Mouse (Mus musculus): ENCODE measurements around the gene Gm11627. TPM values are rescaled to one million over a fixed set of nuclear protein-coding genes. Genes with fewer than 3 reads are reported as not detected.

Gene Gm11627
- total RNA-seq, 2 experiments from 2014 or later = 1.4 to 1.5 TPM

DNA sequence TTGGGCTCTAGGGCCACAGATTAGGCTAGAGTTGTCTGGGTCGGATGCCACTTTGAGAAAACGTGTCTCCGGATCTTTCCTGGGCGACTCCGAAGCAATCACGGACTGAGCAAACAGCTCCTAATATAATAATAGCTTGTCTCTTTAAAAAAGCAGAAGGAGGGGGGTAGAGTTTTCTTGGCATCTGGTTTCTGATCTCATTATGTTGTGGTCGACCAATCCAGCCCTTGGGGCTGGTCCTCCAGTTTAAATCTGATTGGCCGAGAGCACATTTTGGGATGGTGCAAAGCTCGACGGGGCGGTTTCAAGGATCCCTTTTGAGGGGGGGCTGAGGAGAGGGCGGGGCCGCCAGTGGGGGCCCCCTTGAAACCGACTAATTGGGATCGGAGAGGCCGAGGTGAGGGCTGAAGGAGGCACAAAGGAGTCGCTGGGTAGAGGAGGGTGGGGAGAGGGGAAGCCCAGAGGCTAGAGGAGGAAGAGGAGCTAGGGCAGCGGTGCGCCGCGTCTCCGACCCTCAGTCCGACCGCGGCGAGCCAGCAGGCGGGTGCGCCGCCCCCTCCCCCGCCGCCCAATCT lies 24.8 kb upstream of the Gm11627 start, which contains the start of gene Fzd2:
Fzd2 (plus strand) TSS at position 387 of the 575 bp plus-strand sequence.
- DNase-seq = peak; percentile 72 to 78
- intact Hi-C loops (cut with DNase I) = no loop called here

DNA sequence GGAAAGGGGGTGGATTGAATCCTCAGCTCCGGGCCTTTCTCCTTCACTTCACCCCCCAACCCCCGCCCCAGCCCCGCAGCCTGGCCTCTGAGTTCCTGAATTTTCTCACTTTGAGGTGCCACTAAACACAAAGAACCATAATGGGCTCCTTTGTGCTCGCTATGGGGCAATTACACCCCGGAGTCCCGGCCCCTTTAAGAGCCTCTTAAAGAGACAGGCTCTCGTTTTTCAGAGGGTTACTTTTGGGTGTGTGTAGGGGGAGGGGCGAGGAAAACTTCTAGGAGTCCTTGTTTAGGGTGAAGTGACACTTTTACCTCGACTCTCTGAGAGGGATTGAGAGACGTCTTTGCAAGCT lies 24.2 kb upstream of the Gm11627 start:
- intact Hi-C loops (cut with DNase I) = loop anchor here (2.0 kb wide), 1 partner anchor 41 kb away; no protein-coding TSS in a partner anchor
- peak; percentile 56 to 61 for DNase-seq

DNA sequence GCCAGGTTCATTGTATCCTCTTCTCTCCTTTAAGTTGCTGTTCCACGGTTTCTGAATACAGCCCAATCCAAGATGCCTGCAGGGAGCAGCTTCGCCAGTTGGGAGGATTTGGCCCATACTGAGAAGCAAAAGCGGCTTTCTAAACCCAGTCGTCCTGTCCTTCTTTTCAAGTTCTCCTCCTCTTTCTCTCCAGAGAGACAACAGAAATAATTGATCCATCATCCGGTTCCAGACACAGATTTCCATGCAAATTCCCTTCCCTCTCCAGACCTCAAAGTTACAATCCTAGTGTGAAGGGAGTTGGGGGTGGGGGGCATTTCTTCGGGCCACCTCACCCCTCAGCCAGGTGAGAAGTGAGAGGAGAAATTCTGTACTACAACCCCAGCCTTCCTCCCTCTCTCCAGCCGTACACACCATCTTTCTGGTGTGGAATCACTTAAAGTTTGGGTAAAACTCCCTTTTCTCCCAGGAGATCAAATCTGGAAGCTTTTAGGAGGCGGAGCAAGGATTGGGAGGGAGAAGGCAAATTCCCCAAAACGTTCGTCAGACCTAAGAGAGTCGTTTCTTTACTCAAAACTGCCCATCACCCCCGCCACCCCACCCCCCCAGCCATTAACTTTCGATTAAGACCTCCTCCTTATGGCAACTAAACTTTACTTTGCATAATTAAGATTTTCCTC lies 23.7 kb upstream of the Gm11627 start:
- peak in 1 of 2 experiments; percentile 41 for DNase-seq
- intact Hi-C loops (cut with DNase I) = loop anchor here (2.0 kb wide), 1 partner anchor 42 kb away; no protein-coding TSS in a partner anchor

DNA sequence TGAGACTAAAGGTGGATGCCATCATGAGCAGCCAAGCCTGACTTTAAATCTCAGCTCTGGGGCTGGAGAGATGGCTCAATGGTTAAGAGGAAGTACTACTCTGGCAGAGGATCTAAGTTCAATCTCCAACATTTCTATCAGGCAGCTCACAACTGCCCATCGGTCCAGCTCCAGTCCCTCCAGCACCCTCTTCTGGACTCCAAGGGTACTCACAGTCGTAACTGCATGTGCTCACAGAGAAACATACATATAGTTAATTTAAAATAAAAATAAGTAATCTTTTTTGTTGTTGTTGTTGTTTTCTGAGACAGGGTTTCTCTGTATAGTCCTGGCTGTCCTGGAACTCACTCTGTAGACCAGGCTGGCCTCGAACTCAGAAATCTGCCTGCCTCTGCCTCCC lies 20.7 kb upstream of the Gm11627 start:
- no peak for DNase-seq
- intact Hi-C loops (cut with DNase I) = no loop called here

DNA sequence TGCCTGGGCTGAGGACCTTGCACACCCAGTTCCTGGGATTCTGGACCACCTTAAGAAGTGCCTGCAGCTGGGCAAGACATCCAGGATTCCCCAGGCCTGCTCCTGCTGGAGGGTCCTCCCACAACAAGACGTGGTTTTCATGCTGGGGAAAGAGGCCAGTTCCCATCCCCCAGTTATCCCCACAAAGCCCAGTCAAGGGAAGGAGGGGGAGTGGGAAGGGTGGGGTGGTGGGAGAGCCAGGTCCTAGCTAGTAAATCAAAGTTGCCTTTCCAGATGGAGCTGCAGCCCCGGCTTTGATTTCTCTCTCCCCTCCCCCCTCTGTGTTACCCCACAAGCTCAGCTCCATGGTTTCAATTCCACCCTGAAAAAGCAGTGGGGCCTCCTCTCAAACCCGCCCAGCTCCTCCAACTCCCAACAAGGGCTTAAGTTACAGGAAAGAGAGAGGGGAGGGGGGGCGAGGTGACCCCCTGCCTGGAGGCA lies 16.1 kb upstream of the Gm11627 start:
- intact Hi-C loops (cut with DNase I) = no loop called here

DNA sequence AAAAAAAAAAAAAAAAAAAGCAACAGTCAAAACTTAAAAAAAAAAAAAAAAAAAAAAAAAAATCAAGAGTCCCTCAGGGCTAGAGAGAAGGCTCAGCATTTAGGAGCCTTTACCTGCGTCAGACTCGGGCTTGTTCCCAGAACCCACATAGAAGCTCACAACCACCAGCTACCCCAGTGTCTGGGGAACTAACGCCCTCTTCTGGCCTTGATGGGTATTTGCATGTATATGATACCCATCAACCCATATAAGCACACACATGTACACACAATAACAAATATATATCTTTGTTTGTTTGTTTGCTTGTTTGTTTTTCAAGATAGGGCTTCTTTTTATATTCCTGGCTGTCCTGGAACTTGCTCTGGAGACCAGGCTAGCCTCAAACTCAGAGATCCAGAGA lies 8.3 kb upstream of the Gm11627 start:
- intact Hi-C loops (cut with DNase I) = no loop called here
- DNase-seq = no peak

More for the DNA sequence above, 16.1 kb upstream of the Gm11627 start:
- DNase-seq = no peak

DNA sequence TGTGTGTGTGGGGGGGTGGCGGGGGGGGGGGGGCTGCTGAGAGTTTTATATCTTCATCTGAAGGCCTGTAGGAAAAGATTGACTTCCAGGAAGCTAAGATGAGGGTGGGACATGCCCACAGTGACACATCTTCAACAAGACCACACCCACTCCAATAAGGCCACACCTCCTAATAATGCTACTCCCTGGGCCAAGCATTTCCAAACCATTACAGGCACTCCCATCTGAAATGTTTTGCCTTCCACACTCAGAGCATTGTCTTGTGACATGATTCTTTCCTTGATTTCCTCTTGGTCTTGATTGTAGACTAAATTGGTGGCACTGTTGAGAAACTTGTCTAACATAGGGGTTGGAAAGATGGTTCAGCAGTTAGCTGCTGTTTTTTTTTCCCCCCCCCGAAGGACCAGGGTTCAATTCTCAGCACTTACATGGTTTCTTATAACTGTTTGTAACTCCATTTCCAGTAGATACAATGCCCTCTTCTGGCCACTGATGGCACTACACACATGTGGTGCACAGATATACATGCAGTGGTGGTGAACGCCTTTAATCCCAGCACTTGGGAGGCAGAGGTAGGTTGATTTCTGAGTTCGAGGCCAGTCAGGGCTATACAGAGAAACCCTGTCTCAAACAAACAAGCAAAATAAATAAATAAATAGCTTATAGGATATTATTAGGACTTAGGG lies 7.3 kb upstream of the Gm11627 start:
- no peak for DNase-seq
- intact Hi-C loops (cut with DNase I) = no loop called here

DNA sequence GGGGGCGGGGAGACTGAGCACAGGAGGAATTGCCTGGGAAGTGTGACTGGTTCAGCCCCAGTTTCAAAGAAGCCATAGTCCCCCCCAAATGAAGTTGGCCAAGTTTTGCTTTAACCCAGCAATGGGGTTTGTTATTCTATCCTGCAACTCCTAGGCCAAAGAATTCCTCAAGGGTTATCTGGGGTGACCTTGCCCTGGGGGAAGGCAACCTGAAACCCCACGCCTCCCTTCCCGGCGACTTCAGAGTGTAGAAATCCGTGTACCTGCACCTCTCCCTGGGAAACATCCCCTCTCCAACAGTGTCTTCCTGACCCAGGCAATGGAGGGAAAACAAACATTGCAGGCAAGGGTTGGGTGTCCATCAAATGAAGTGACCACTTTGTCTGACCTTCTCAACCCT lies 3.5 kb upstream of the Gm11627 start:
- intact Hi-C loops (cut with DNase I) = no loop called here
- no peak for DNase-seq

DNA sequence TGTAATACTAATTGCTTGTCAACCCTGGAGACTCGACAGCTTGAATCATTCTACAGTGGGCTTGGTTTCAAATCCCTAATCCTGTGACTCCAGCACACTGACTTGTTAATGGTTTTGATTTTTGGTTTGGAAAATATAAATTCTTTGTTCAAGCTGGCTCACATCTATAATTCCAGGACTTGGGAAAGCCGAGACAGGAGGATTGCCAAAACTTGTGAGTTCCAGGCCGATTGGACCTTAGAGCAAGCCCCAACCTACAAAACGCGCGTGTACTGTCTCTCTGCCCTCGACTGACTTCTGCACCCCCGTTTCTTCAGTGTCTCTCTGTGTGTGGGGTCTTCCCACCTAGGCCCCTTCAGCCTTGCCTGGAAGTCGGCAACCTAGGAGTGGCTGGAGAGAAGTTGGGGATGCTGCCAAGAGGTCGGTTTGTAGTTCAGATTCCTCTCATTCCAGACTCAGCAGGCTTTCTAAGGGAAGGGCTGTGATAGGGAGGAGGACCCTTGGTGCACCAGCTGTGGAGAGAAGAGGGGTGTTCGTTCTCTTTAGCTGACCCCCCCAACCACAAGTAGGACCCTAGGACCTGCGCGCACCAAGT lies 2.9 kb upstream of the Gm11627 start:
- DNase-seq = peak; percentile 34 to 37
- intact Hi-C loops (cut with DNase I) = no loop called here

DNA sequence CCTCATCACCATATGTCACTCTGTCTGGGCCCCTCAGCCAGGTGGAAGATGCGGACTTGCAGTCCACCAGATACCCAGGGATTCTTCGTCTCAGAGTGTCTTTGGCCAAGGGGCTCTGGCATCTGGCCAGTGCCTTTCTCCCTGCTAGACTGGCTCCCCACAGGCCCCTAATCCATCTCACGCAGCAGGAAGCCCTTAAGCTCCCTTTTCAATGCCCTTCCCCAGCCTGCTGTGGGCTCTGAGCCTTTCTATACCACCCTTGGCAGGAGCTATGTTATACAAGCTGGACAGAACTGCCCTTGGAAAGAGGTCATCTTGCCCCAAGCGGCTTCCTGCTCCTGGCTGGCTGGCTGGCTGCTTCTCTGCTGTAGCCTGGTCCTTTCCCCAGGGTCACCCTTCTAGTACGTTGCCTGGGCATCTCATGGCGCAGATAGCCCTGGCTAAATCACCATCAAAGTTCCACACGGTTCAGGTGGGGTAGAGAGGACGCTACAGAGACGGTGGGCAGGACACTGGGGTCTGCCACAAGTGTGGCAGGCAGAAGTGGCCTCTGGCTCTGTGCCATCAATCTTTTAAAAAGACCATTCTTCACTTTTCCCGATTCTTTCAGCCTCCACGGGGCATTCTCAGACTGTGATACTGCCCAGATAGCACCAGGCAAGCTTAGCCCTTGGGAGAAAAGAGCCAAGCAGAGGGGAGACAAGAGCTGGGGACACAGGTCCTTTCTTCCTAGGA lies 2.2 kb upstream of the Gm11627 start:
- DNase-seq = peak in 1 of 2 experiments; percentile 10
- intact Hi-C loops (cut with DNase I) = no loop called here

DNA sequence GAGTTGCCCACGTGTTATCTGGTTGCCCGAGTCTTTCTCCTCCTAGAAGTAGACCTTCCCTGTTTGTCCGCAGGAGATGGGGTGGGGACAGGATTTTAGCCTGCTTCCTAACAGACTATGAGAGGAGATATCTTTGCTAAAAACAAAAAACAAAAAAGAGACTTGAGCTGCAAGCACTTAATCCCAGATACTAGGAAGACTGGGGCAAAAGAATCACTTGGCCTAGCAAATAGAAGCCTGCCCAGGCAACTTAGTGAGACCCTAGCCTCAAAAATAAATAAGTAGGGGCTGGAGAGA lies 721 bp upstream of the Gm11627 start:
- DNase-seq = no peak
- intact Hi-C loops (cut with DNase I) = no loop called here

DNA sequence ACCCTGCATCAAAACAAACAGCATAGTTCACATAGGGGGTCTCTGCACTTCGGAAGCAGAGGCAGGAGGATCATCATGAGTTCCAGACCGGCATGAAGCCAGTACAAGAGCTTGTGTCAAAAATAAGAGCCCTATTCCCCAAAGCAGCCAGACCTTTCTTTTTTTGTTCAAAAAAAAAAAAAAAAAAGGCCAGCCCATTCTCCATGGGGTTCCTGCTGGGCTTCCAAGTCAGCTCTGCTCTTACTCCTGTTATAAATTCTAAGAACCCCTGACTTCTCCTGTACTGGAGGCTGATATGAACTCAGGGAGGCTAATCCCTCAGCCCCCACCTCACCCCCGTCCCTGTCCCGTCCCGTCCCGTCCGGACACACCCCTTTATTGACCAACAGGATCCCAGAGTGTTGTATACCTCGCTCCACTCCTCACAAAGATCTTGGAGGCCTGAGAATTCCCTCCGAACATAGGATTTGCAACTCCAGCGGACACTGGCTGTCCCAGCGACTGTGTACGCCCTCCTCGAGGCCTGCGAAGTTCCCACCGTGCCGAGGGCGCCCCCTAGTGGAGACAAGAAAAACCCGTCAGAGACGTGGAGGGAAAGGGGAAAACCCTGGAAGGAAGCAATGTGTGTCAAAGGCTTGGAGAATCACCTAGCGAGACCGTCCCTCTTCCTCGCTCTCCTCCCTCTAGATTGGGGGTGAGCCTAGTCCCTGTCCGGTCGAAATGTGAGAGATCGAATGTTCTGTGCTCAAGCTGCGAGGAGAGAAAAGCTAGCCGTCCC lies 731 bp downstream of the Gm11627 start:
- intact Hi-C loops (cut with DNase I) = loop anchor here (2.0 kb wide), 1 partner anchor 28 kb away; no protein-coding TSS in a partner anchor
- peak; percentile 85 to 88 for DNase-seq

DNA sequence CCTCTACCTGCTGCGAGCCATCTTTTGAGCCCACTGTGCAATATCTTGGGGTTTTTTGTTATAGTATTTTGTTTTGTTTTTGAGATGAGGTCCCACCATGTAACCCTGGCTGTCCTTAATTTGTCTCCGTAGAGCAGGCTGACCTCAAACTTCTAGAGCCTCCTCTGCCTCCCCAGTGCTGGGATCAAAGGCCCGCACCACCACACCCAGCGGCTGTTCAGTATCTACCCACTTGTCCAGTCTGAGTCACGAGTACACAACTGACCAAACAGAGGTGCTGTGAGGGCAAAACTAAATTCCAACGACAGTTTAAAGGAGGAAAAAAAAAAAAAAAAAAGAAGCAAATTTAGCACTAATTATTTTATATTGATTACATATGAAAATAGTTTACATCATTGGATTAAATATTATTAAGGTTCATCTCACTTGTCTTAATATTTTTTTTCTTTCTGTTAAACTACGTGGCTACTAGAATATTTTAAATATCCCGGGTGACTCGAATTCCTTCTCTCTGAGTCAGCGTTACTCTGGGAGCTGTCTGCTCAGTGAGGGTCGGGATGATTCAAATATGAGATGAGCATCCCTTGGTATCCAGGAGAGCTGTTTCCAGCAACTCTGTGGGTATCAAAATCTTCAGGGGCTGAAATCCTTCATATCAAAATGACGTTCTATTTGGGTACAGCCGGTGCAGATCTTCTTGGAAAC lies 3.1 kb downstream of the Gm11627 start:
- DNase-seq = no peak
- intact Hi-C loops (cut with DNase I) = loop anchor here (2.0 kb wide), 1 partner anchor 89 kb away; no protein-coding TSS in a partner anchor

DNA sequence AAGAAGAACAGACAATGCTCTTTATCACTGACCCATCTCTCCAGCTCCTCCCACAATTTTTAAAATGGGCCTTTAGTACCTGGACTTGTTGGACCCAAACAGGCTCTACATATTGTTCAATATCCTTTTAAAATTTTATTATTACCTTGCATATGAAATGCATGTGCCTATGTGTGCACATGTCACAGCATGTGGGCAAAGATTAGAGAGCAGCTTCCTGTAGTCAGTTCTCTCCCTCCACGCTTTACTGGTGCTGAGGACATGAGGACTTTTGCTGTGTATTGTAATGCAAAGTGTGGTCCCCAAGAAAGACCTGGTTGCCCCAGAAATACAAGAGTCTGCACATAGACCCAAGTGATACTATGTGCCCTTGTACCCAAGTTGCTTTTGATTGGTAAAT lies 4.2 kb downstream of the Gm11627 start:
- intact Hi-C loops (cut with DNase I) = no loop called here
- no peak for DNase-seq

DNA sequence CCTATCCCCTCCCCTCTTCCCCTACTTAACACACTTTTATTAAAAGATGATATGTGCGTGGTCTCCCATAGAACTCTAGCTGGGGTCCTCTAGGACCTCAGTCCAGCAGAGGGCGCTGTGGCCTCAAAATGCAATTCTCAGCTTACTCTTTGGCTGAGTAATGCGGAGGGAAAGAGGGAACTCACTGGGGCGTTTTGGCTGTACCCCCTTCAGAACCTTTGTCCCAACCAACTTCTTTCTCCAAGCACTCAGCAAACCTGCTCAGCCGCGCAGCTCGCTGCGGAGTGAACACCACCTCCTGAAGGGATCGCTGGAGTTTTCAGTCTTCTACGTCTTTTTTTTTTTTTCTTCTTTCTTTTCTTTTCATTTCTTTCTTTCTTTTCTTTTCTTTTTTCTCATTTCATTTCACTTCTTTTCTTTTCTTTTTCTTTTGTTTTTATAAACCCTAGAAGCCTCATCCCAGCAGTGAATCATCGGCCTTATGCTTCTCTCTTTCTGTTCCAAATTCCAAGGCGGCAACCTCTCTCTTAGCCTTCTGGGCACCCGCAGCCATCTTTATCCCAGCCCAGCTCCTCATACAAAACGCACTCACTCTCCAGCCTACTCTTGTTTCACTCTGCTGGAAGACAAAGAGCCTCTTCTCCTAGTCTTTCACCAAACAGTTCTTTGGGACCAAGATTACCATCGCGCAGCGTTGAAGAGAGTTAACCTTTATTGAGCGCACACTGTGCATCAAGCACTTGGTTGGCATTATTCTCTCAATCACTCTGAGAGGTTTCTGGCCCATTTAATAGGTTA lies 6.2 kb downstream of the Gm11627 start:
- intact Hi-C loops (cut with DNase I) = loop anchor here (1.0 kb wide), 1 partner anchor 78 kb away; no protein-coding TSS in a partner anchor
- DNase-seq = peak; percentile 87 to 95

DNA sequence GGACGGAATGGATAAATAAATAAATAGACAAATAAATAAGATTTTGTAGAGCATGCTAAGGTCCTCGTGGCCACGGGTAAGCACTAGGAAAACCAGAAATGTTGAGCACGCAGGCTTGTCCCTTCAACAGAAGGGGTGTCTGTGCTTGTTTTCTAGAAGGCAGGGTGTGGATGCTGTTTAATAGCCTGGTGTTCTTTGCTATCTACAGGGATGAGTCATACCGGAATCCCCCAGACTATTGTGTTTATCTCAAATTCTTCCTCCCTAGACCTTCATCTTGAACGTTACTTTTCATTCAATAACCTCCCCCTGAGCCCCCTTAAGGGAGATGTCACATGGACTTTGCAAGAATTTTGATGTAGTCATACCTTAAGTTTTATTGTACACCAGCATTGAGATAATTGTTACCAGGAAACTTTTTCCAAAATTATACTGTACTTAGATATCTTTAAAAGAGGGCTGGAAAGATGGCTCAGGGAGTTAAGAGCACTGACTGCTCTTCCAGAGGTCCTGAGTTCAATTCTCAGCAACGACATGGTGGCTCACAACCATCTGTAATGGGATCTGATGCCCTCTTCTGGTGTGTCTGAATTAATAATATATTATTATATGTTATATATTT lies 10.4 kb downstream of the Gm11627 start:
- DNase-seq = no peak
- intact Hi-C loops (cut with DNase I) = no loop called here

DNA sequence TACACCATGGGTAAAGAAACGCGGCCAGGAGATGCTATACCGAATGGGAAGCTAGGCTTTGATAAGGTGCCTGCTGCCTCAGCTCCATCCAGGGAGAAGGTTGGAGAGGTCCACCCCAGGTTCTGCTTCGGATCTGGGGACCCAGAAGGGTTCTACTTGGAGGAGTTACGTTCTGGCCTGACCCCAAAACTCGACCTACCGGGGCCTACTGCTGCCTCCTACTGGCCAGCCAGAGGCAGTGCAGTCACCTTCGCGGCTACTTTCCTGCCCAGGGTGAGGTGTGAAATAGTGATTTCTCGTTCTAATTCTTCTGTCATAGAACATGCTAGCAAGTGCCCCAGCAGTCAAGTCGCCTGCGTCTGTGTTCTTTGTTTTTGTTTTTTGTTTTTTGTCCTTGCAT lies 11.1 kb downstream of the Gm11627 start:
- DNase-seq = no peak
- intact Hi-C loops (cut with DNase I) = no loop called here

DNA sequence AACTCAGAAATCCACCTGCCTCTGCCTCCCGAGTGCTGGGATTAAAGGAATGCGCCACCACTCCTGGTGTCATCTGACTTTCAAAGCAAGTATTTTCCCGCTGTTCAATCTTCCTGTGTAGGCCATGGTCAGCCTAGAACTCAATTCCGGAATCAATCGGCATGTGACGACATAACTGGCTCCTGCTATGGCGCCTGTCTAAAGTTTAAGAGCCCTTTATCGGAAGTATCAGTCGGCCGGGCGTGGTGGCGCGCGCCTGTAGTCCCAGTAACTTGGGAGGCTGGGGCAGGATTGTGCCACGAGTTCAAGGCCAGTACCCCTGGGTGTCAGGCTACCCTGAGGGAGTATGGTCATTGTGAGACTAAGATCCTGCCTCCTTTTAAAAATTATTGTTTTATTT lies 11.5 kb downstream of the Gm11627 start:
- intact Hi-C loops (cut with DNase I) = no loop called here
- DNase-seq = no peak
